Mouse (Mus musculus) small intestine, adult 2 months (tissue): ENCODE data around the gene Myh3.

Experiments used
- CTCF ChIP-seq: fragments of 200-500 bp; IDR thresholded peaks from 2 replicates; pipeline ENCODE4 v1.5.1; 2012; ENCODE audit warnings: low read depth, mild to moderate bottlenecking, control low read depth, inconsistent platforms, low read length, moderate library complexity, mixed read lengths; ENCODE audit not compliant: insufficient replicate concordance, insufficient read length; ENCODE audit errors: extremely low read depth
- POLR2A ChIP-seq: fragments of 200-500 bp; IDR thresholded peaks from 2 replicates; pipeline ENCODE4 v1.6.1; 2012; ENCODE audit warnings: low read depth, mild to moderate bottlenecking, control low read depth, inconsistent platforms, low read length, moderate library complexity

GRCm38 (mm10) chr11:67145482-67146408 lies 67.6 kb downstream of the Myh3 start:
- TF ChIP-seq POLR2A (no peak), CTCF (no peak)
